Mouse (Mus musculus) Patski (cell line): Measurements from ENCODE around the gene Gm26938. TPM values are rescaled to one million over a fixed set of nuclear protein-coding genes. Genes with fewer than 3 reads are reported as not detected.

Experiments used
- ATAC-seq: fragments of 100-300 bp; one replicate; pipeline ENCODE4 v1.8.0; 2021
- CTCF ChIA-PET: fragments of 350-600 bp; sonication (Branson Sonifier 250); formaldehyde crosslinking; loops from one replicate; lab custom pipeline; 2022; ENCODE audit warnings: inconsistent platforms; lab: Charles Lee
- POLR2A ChIA-PET: fragments of 350-600 bp; sonication (Branson Sonifier 250); formaldehyde crosslinking; loops from one replicate; lab custom pipeline; 2022; ENCODE audit warnings: antibody characterized with exemption, inconsistent platforms; lab: Charles Lee
- DNase-seq: peaks from one replicate; pipeline ENCODE4 v3.0.0-alpha.2; 2011; ENCODE audit warnings: low read depth, low spot score
- H3K27me3 ChIP-seq: fragments of 371-371 bp; one replicate; pipeline ENCODE4 v1.5.1; 2021
- CTCF ChIP-seq: fragments of 100-300 bp; IDR thresholded peaks from one replicate; pipeline ENCODE4 v1.5.1; 2021
- in situ Hi-C: fragments of 300-500 bp; cut with MboI; formaldehyde crosslinking; loops from 3 replicates; pipeline ENCODE4 v1.11.1; 2018; ENCODE audit warnings: low pct_unique_long_range_greater_than_20kb, mixed read lengths
- polyA plus RNA-seq: library from polyadenylated mRNA; unstranded; gene quantifications from one replicate; pipeline ENCODE4 v1.2.3, GENCODE M21; 2021

Gm26938 gene
- polyA plus RNA-seq: not detected

- DNase-seq: peak; percentile 50
Observed at GRCm38 (mm10) chr5:139826357-139827055, at the start of gene Gm26938, which contains the start of gene Psmg3. TSS of gene Gm26938 (minus strand) at chr5:139826407. TSS of gene Psmg3 (minus strand) at chr5:139826885.

GRCm38 (mm10) chr5:139871526-139871925 lies 45.3 kb upstream of the Gm26938 start:
- in situ Hi-C loops: no loop called here
- ChIA-PET CTCF (interaction anchor here (1.0 kb wide), 1 partner anchor 9 kb away, joined by 3 read pairs; no protein-coding TSS in a partner anchor), POLR2A (no interaction called here)
- ATAC-seq (no peak), DNase-seq (no peak)
- TF ChIP-seq CTCF: no peak
- H3K27me3 ChIP-seq: no peaks in the 10 kb centered on the region

More at GRCm38 (mm10) chr5:139826357-139827055, at the start of gene Gm26938, which contains the start of gene Psmg3:
- no peaks in the 10 kb centered on the region for H3K27me3 ChIP-seq
- CTCF ChIA-PET: interaction anchor here (1.6 kb wide), 1 partner anchor 8 kb away, joined by 7 read pairs; no protein-coding TSS in a partner anchor
- POLR2A ChIA-PET: interaction anchor here (0.9 to 1.7 kb wide), 3 partner anchors 11 to 35 kb away, joined by 3 to 6 read pairs (median 4); partner anchors contain the start of gene Mafk
- ATAC-seq: peak; percentile 44
- TF ChIP-seq CTCF: no peak
- in situ Hi-C loops: no loop called here

DNA sequence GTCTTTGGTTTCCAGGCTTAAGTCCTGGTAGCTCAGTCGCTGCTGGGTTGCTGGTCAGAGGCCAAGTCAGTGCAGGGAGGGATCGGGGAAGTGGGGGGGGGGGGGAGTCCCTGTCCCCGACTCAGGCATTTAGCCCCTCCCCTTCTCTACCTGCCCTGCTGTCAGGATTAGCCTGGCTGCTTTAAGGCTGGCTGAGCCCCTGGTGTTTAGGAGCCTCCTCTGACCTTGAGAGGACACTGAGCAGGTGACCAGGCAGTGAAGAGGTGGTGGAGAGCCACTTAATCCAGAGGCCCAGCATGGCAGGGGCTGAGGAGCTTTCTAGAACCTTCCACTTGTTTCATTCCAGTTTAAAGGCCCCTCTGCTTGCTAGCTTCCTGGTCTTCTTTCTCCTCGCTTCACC lies 44.7 kb upstream of the Gm26938 start:
- ChIA-PET CTCF (interaction anchor here (1.0 kb wide), 1 partner anchor 10 kb away, joined by 3 read pairs; no protein-coding TSS in a partner anchor), POLR2A (no interaction called here)
- DNase-seq: peak; percentile 12
- ATAC-seq: no peak
- no peaks in the 10 kb centered on the region for H3K27me3 ChIP-seq
- no peak for TF ChIP-seq CTCF
- in situ Hi-C loops: no loop called here

DNA sequence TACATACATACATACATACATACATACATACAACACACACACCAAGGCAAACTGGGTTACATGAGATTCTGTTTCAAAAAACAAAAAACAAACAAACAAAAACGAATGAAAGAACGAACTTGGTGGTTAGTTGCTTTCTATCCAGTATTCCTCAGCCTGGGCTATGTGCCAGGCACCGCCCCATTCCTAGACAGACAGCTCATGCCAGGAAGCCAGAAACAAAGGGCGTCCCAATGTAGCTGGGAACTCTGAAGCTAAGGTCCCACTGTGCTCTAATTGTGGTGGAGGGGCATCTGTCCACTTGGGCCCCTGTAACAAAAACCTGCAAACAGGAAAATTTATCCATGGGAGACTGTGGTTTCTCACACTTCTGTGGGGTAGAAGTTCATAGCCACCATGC lies 36.6 kb upstream of the Gm26938 start:
- ChIA-PET POLR2A (no interaction called here), CTCF (no interaction called here)
- in situ Hi-C loops: no loop called here
- ATAC-seq (no peak), DNase-seq (peak; percentile 25)
- no peak for TF ChIP-seq CTCF
- H3K27me3 ChIP-seq: no peaks in the 10 kb centered on the region

DNA sequence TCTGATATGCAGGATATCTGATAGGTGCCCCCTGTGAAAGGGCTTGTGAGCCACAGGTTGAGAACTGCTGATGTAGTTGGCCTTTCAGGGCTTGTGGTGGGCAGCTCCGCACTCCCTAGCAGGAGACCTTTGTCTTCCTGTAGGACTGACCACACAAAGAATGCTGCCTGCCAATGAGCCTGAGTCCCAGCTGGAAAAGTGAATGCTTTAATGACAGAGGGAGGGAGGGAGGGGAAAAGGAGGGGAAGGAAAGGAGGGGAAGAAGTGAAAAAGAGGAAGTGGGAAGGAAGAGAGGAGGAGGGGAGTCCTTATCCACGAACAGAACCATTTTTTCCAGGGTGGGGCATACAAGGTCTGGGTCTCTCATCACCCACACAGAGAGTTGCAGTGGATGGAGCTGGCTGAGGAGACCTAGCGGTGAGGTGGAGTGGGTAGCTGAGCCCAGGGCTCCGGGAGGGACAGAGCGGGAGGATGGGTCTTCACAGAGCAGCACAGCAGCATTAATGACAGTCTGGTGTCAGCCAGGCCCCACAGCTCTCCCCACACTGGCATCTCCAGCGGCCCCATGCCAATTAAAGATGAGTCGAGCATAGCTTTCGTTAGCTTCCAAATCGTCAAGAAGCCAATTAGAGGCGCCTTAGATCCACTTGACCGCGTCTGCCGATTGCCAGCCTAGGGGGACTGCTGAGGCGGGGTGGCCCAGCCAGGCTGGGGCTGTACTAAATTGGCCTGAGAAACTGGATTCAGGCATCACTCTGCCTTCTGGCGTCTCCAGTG lies 34.3 kb upstream of the Gm26938 start:
- DNase-seq (no peak), ATAC-seq (no peak)
- CTCF ChIA-PET: interaction anchor here (1.0 kb wide), 1 partner anchor 17 kb away, joined by 3 read pairs; no protein-coding TSS in a partner anchor
- no peak for TF ChIP-seq CTCF
- H3K27me3 ChIP-seq: no peaks in the 10 kb centered on the region
- POLR2A ChIA-PET: no interaction called here
- in situ Hi-C loops: no loop called here

DNA sequence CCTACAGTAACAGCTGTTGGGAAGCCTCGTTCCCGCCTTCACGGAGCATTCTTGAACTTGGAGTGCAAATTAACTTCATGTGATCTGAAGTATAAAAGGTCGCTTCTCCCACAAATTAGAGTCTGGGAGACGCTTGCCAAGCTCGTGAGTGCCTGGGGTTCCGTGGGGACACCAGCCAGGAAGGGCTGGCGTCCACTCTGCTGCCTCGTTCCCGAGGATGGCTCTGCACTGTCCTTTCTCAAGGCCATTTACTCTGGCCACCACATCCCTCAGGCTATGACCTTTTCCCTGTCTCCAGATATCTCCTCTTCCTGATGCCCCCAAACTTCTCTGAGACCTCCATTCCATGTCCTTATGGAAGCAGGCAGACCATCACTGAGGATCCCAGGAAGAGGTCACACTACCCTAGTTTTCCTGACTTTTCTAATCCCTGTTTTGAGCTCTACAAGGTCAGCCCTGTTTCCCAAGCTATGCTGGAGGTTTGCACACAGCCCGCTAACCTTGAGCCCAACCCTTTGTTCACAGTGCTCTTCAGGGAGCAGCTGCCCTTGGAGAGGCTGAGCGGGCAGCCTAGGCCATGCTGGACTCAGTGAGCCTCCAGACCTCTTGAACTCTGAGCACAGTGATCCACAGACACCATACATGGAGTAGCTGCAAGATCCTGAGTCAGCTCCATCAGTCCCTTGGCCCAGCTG lies 23.6 kb upstream of the Gm26938 start:
- CTCF ChIA-PET: interaction anchor here (1.2 kb wide), 1 partner anchor 10 kb away, joined by 4 read pairs; no protein-coding TSS in a partner anchor
- in situ Hi-C loops: loop anchor here (10.0 kb wide), 1 partner anchor 285 kb away; no protein-coding TSS in a partner anchor
- ATAC-seq: no peak
- TF ChIP-seq CTCF: no peak
- no peak for DNase-seq
- POLR2A ChIA-PET: no interaction called here
- H3K27me3 ChIP-seq: no peaks in the 10 kb centered on the region

GRCm38 (mm10) chr5:139839142-139839541 lies 12.9 kb upstream of the Gm26938 start:
- no peaks in the 10 kb centered on the region for H3K27me3 ChIP-seq
- DNase-seq (no peak), ATAC-seq (no peak)
- in situ Hi-C loops: loop anchor here (5.0 to 10.0 kb wide), 4 partner anchors 133 to 453 kb away; no protein-coding TSS in a partner anchor
- CTCF ChIA-PET: interaction anchor here (0.7 to 1.9 kb wide), 11 partner anchors 11 to 498 kb away, joined by 3 to 6 read pairs (median 4); partner anchors contain the start of gene Elfn1
- POLR2A ChIA-PET: interaction anchor here (0.6 kb wide), 3 partner anchors 195 to 385 kb away, joined by 3 to 11 read pairs (median 3); no protein-coding TSS in a partner anchor
- no peak for TF ChIP-seq CTCF

- no peak for ATAC-seq
- no peak for TF ChIP-seq CTCF
- DNase-seq: no peak
- H3K27me3 ChIP-seq: no peaks in the 10 kb centered on the region
- CTCF ChIA-PET: interaction anchor here (0.7 to 1.9 kb wide), 10 partner anchors 11 to 498 kb away, joined by 3 to 6 read pairs (median 4); partner anchors contain the start of gene Elfn1
- POLR2A ChIA-PET: interaction anchor here (0.6 to 0.7 kb wide), 2 partner anchors 12 to 385 kb away, joined by 3 read pairs; partner anchors contain the start of genes Gm26938 and Psmg3
- in situ Hi-C loops: loop anchor here (5.0 to 10.0 kb wide), 4 partner anchors 134 to 454 kb away; no protein-coding TSS in a partner anchor
Observed at GRCm38 (mm10) chr5:139838476-139838892, 12.3 kb upstream of the Gm26938 start.

GRCm38 (mm10) chr5:139835706-139836105 lies 9.5 kb upstream of the Gm26938 start:
- ChIA-PET CTCF (no interaction called here), POLR2A (no interaction called here)
- in situ Hi-C loops: loop anchor here (5.0 to 10.0 kb wide), 4 partner anchors 137 to 457 kb away; no protein-coding TSS in a partner anchor
- no peaks in the 10 kb centered on the region for H3K27me3 ChIP-seq
- ATAC-seq: no peak
- no peak for TF ChIP-seq CTCF
- no peak for DNase-seq
